Mouse (Mus musculus) embryo, embryonic 9.5 days (tissue): ENCODE data around the gene Myrfl.

ENCODE experiments used
- DNase-seq: peaks from one replicate; pipeline ENCODE4 v3.0.0-alpha.2; 2017; ENCODE audit errors: extremely low spot score

Gene Myrfl

GRCm38 (mm10) chr10:116760561-116760960 lies 136.2 kb downstream of the Myrfl start:
- DNase-seq: no peak

- no peak for DNase-seq
Measured at GRCm38 (mm10) chr10:116759816-116760215, 136.9 kb downstream of the Myrfl start.

GRCm38 (mm10) chr10:116755881-116756581 lies 140.7 kb downstream of the Myrfl start:
- no peak for DNase-seq

- no peak for DNase-seq
Measured at GRCm38 (mm10) chr10:116754940-116755339, 141.8 kb downstream of the Myrfl start.

GRCm38 (mm10) chr10:116750895-116751294 lies 145.8 kb downstream of the Myrfl start:
- DNase-seq: no peak

GRCm38 (mm10) chr10:116750062-116750461 lies 146.7 kb downstream of the Myrfl start:
- DNase-seq: no peak

- DNase-seq: no peak
Measured at GRCm38 (mm10) chr10:116748681-116749080, 148.0 kb downstream of the Myrfl start.

- DNase-seq: no peak
Measured at GRCm38 (mm10) chr10:116746281-116747011, 150.3 kb downstream of the Myrfl start.

GRCm38 (mm10) chr10:116742696-116743095 lies 154.0 kb downstream of the Myrfl start:
- DNase-seq: no peak

GRCm38 (mm10) chr10:116742189-116742588 lies 154.5 kb downstream of the Myrfl start:
- no peak for DNase-seq

GRCm38 (mm10) chr10:116741343-116741742 lies 155.4 kb downstream of the Myrfl start:
- DNase-seq: no peak

GRCm38 (mm10) chr10:116740073-116740472 lies 156.6 kb downstream of the Myrfl start:
- DNase-seq: no peak

GRCm38 (mm10) chr10:116738533-116738932 lies 158.2 kb downstream of the Myrfl start:
- DNase-seq: no peak

- no peak for DNase-seq
Measured at GRCm38 (mm10) chr10:116735607-116736006, 161.1 kb downstream of the Myrfl start.

GRCm38 (mm10) chr10:116733651-116734050 lies 163.1 kb downstream of the Myrfl start:
- no peak for DNase-seq

GRCm38 (mm10) chr10:116730033-116730652 lies 166.6 kb downstream of the Myrfl start:
- no peak for DNase-seq

GRCm38 (mm10) chr10:116728860-116729259 lies 167.9 kb downstream of the Myrfl start:
- DNase-seq: no peak

GRCm38 (mm10) chr10:116727702-116728298 lies 168.9 kb downstream of the Myrfl start:
- DNase-seq: peak; percentile 34
